Mouse (Mus musculus): ENCODE data around the gene Prl8a2.

Gene Prl8a2

GRCm38 (mm10) chr13:27345373-27345772, at the start of gene Prl8a2:
Gene Prl8a2 (plus strand): TSS chr13:27345673.
- no peak for DNase-seq

GRCm38 (mm10) chr13:27312334-27313225, 32.9 kb upstream of the Prl8a2 start, which contains the start of gene Prl6a1:
Gene Prl6a1 (plus strand): TSS chr13:27312627.
- DNase-seq: no peak

- no peak for DNase-seq
Measured at GRCm38 (mm10) chr13:27334989-27335388, 10.5 kb upstream of the Prl8a2 start.

- no peak for DNase-seq
Measured at GRCm38 (mm10) chr13:27342733-27343275, 2.7 kb upstream of the Prl8a2 start.

GRCm38 (mm10) chr13:27390746-27391145, 45.3 kb downstream of the Prl8a2 start, which contains the start of gene Prl2b1:
Gene Prl2b1 (minus strand): TSS chr13:27390846.
- no peak for DNase-seq

- peak; percentile 55 for DNase-seq
Measured at GRCm38 (mm10) chr13:27399061-27399724, 53.7 kb downstream of the Prl8a2 start.

Measured in cerebellum, postnatal 36 days (tissue).